Mouse (Mus musculus): ENCODE measurements at regions not wholly inside any gene's neighbourhood (a gene's known extent, or its start where the extent isn't known, plus 50 kb on each side); places are given as distances from the start of the nearest gene placed in this dataset.

DNA sequence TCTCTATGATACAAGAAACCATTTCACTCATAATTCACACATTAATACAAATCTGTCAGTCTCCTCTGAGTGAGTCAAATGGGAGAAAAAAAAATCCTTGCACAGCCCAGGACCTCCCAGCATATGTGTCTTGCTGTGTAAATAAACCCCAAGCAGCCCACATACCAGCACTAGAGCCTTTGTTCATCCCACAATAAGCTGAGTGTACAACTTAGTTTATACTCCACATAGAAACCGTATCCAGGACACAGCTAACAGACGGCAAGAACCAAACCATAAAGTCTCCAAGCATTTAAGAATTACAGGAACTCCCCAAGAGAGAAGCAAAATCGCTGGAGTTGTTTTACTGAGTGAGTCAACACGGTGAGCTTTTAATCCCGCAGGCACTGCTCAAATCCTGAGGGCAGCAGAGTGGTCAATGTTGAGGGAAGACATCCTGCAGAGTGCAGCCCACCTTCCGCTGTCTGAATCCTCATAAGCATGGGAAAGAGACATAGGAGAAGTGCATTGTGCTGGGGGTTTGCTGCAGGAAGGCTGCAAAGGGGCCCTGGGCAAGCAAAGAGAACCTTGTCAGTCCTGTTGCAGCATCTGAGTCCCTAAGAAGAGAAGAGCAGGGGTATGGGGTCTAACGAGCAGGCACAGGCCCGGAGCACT lies 436.4 kb downstream of the Tns3 start:
- DNase-seq (ENCODE audit: extremely low spot score), result no peak

DNA sequence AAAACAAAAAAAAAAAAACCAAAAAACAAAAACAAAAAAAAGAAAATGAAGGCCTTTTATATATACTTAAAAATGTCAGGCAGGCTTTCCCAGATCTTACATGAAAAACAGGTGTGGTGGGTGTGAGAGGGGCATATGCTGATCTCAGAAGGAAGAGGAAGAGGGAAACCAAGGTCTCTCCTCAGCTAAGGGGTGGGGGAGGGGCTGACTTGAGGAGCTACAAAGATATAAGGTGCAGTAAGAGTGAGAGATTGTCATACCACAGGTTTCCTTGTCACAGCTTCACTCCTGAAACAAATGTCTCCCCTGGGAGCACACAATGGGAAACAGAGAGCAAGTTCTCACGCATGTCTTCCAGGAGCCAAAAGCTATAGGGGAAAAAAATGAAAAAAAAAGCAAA lies 440.0 kb downstream of the Tns3 start:
- DNase-seq (ENCODE audit: extremely low spot score), result no peak

DNA sequence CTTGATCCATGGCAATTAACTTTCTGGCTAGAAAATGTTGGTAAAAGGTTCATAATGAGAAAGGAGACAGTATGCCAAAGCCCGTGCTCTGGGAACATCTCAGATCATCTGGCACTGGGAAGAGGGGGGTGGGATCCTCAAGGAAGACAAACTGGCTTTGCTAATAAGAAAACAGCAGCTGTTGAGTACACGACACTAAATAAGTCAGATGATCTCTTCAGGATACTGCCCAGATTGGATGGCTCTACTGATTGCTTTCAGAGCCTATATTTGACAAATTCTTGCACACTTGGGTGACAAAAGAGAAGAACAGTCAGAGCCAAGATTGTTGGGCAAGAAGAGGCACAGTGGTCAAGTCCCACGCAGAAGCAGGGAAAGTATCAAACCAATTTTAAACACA lies 443.7 kb downstream of the Tns3 start:
- DNase-seq (ENCODE audit: extremely low spot score), result no peak

DNA sequence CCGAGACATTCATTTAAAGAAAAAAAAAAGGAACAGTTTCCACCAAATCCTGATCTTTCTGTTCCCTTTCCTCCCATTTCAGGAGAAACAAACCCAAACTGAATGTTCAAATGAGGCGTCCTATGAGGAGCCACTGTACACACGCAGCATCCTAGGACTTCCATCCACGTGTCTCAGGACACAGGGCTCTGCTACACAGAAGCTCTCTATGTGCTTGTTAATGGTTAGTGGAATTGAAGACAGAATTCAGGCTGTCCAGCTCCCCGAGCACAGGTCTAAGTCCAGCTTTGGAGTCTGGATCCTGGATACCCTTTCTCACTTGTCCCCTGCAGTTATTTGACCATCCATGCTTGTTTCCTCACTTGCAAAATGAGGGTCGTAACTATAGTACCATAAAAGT lies 444.4 kb downstream of the Tns3 start:
- DNase-seq (ENCODE audit: extremely low spot score), result no peak

DNA sequence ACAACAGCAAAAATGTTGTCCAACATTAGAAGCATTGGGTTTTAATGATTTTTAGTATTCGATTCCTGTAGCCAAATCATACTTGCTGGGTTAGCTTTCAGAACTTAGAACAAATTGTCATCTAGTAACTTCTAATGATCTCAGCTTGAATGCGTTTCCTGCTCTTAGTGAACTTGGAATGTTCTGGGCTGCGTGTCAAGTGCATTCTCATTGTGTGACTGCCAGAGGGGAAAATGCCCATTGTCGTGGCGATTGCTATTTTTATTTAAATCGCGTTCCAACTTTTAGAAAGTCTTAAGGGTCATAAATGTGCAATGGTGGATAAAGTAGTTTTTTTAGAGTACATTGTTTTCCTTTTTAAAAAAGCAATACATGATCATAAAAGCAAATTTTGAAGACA lies 448.7 kb downstream of the Tns3 start:
- no peak for DNase-seq (ENCODE audit: extremely low spot score)

DNA sequence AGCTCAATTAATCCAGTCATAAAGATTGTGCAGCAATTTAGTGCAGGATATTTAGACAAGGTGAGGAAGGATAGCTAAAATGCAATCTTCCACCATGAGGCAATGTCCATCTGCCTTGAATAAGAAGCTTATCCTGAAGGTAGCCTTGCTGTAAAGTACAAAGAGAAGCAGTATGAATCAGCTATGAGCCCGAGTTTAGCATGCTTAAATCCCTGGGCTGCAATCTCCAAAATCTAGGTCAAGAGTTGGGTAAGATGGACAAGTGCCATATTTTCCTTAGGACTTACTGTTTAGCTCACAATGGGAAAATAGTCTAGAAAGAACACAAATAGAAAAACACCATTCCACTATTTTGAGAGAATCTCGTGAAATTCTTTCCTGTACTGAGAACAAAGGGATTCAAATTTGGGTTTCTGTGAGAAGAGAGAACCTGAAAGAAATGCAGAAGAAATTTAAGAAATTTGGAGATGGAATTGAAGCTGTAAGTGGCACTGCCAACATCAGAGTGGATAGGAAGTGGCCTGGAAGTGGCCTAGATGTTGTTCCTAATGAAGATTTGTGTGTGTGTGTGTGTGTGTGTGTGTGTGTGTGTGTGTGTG lies 449.9 kb downstream of the Tns3 start:
- DNase-seq (ENCODE audit: extremely low spot score), result no peak

DNA sequence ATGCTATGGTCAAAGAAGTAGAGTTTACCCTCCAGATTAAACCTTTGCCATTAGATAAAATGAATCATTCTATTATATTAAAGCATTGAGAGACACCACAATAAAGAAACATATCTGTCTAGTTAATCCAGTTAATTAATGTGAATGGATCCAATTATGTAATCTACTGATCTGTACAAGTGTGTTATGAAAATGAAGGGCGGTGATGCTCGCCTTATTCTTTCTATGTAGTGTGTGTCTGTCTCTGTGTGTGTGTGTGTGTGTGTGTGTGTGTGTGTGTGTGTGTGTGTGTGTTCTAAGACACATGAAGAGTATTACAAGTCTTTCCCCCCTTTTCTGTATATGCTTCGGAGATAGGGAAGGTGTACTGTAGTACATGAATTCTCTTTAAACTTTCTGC lies 451.2 kb downstream of the Tns3 start:
- no peak for DNase-seq (ENCODE audit: extremely low spot score)

DNA sequence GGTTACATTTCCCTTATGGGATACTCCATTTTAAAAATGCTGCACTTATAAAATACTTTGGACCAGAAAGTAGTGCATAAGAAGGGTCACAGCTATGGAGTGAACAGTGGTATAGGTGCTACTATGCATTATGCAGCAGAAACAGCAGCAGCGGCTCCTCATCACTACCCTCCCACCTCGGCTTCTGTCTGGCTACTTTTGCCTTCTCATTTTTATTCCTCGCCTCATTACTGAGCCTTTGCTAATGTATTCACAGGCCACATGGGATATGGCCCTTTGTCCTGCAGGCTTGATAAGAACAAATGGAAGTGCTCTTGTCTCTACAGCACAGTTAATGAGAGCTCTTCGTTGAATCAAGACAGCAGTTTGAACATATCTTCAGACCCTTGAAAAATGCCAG lies 451.6 kb downstream of the Tns3 start:
- no peak for DNase-seq (ENCODE audit: extremely low spot score)

DNA sequence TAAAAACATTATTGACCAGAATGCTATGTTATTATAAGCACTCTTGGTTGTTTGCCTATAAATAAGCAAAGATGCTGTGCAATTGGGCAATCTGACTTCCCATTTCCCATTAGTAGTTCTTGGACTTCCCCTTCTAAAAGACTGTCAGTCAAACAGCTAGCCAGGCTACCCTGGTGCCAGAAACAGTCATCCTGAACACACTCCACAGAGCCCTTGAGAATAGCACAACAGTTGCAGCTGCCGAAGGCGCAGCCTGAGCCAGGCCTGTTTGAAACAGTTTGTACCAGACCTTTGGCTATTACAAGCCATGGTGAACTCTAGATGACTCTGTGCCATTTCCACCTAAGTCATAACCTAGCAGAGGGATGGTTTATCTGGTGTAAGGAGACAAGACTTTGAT lies 455.3 kb downstream of the Tns3 start:
- DNase-seq (ENCODE audit: extremely low spot score), result no peak

DNA sequence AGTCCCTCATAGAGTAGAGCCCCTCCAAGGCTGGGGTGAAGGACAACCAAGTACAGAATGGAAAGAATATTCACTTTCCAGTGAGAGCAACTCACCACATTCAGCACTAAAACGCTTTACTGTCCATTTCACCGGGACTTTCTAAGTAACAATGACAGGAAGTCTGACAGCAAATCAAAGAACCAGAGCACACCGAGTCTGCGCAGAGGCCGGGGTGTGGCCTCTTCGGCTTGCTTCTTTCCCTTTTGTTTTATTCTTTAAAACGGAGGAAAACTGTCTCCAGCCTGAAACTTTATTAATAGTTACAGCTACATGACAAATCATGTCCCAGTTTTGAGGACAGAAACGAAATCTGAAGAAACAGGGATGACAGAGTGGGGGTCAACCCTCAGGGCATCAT lies 465.0 kb downstream of the Tns3 start:
- no peak for DNase-seq (ENCODE audit: extremely low spot score)

All from embryo, embryonic 9.5 days (tissue).